Mouse (Mus musculus): ENCODE data around the gene Cdca3.

Cdca3 gene

GRCm38 (mm10) chr6:124834512-124835081 lies 5.2 kb downstream of the Cdca3 start:
- DNase-seq (ENCODE audit: low read depth) = no peak

- no peak for DNase-seq (ENCODE audit: low read depth)
These were observed 6.2 kb downstream of the Cdca3 start for GRCm38 (mm10) chr6:124835531-124835930.

GRCm38 (mm10) chr6:124836411-124836810 lies 7.1 kb downstream of the Cdca3 start:
- no peak for DNase-seq (ENCODE audit: low read depth)

GRCm38 (mm10) chr6:124839805-124840204 lies 10.5 kb downstream of the Cdca3 start:
- no peak for DNase-seq (ENCODE audit: low read depth)

GRCm38 (mm10) chr6:124840241-124841167 lies 11.2 kb downstream of the Cdca3 start, which contains the start of gene Gnb3:
Gene Gnb3 (minus strand): TSS chr6:124840275.
- DNase-seq (ENCODE audit: low read depth) = no peak

GRCm38 (mm10) chr6:124847305-124847704 lies 18.0 kb downstream of the Cdca3 start:
- DNase-seq (ENCODE audit: low read depth) = peak; percentile 70

- no peak for DNase-seq (ENCODE audit: low read depth)
These were observed 21.2 kb downstream of the Cdca3 start for GRCm38 (mm10) chr6:124850535-124850934.

GRCm38 (mm10) chr6:124854647-124855046 lies 25.3 kb downstream of the Cdca3 start:
- DNase-seq (ENCODE audit: low read depth) = no peak

- DNase-seq (ENCODE audit: low read depth) = no peak
These were observed 27.0 kb downstream of the Cdca3 start for GRCm38 (mm10) chr6:124856321-124856720.

- DNase-seq (ENCODE audit: low read depth) = peak; percentile 68
These were observed 27.8 kb downstream of the Cdca3 start, which contains the start of gene P3h3 for GRCm38 (mm10) chr6:124856916-124857839. Gene P3h3 (minus strand): TSS chr6:124857752.

- no peak for DNase-seq (ENCODE audit: low read depth)
These were observed 28.6 kb downstream of the Cdca3 start for GRCm38 (mm10) chr6:124857840-124858530.

- DNase-seq (ENCODE audit: low read depth) = no peak
These were observed 29.4 kb downstream of the Cdca3 start for GRCm38 (mm10) chr6:124858561-124859318.

GRCm38 (mm10) chr6:124859725-124860124 lies 30.4 kb downstream of the Cdca3 start:
- peak; percentile 53 for DNase-seq (ENCODE audit: low read depth)

- DNase-seq (ENCODE audit: low read depth) = no peak
These were observed 31.2 kb downstream of the Cdca3 start for GRCm38 (mm10) chr6:124860511-124860910.

GRCm38 (mm10) chr6:124861266-124861665 lies 31.9 kb downstream of the Cdca3 start:
- DNase-seq (ENCODE audit: low read depth) = no peak

GRCm38 (mm10) chr6:124861802-124862201 lies 32.5 kb downstream of the Cdca3 start:
- DNase-seq (ENCODE audit: low read depth) = no peak

- DNase-seq (ENCODE audit: low read depth) = no peak
These were observed 33.2 kb downstream of the Cdca3 start for GRCm38 (mm10) chr6:124862406-124863124.

- no peak for DNase-seq (ENCODE audit: low read depth)
These were observed 33.8 kb downstream of the Cdca3 start for GRCm38 (mm10) chr6:124863125-124863657.

- DNase-seq (ENCODE audit: low read depth) = no peak
These were observed 34.4 kb downstream of the Cdca3 start, which contains the start of gene Gpr162 for GRCm38 (mm10) chr6:124863658-124864298. Gene Gpr162 (minus strand): TSS chr6:124863983.

Measured in fibroblast of lung, adult 2 months (primary cell).